Mouse (Mus musculus) spleen, adult 2 months (tissue): ENCODE data around the gene Fpr2.

ENCODE experiments used
- CTCF ChIP-seq: fragments of 200-500 bp; IDR thresholded peaks from 2 replicates; pipeline ENCODE4 v1.5.1; 2011; ENCODE audit warnings: mild to moderate bottlenecking, inconsistent platforms; ENCODE audit not compliant: insufficient read depth, insufficient read length, insufficient replicate concordance; ENCODE audit errors: extremely low read depth
- POLR2A ChIP-seq: fragments of 200-500 bp; IDR thresholded peaks from 2 replicates; pipeline ENCODE4 v1.6.1; 2011; ENCODE audit warnings: low read depth, low read length, inconsistent platforms

GRCm38 (mm10) chr17:17887774-17888248 is at the start of gene Fpr2, which contains the start of gene Fpr3:
- TF ChIP-seq CTCF, result no peak
- no peak for TF ChIP-seq POLR2A
